Mouse (Mus musculus): ENCODE data around the gene Dpm3.
A peak's percentile ranks its signal among the peaks of the same experiment; 100 is the strongest.

The Dpm3 gene

GRCm38 (mm10) chr3:89270051-89270755, 11.0 kb downstream of the Dpm3 start, which contains the start of gene Slc50a1:
Slc50a1 (minus strand) TSS chr3:89270570.
- DNase-seq = peak; percentile 87 to 89

DNA sequence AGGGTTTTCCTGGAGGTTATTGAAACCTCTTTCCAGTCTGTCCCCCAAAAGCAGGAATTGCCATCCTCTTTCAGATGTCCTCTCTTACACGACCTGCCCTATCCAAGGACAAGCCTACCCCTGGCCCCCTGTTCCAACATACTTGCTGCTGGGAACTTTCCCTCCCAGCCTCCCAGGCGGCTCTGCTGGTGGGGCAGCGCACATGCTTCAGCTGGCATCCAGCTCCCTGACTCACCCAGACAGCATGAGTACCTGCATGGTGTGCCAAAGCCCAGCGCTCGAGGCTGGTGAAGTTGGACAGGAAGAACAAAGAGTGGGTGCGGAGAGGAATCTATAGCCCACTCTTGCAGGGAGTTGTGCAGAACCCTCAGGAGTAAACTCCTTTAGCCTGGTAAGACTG, 11.7 kb downstream of the Dpm3 start:
- DNase-seq = peak; percentile 67 to 73

DNA sequence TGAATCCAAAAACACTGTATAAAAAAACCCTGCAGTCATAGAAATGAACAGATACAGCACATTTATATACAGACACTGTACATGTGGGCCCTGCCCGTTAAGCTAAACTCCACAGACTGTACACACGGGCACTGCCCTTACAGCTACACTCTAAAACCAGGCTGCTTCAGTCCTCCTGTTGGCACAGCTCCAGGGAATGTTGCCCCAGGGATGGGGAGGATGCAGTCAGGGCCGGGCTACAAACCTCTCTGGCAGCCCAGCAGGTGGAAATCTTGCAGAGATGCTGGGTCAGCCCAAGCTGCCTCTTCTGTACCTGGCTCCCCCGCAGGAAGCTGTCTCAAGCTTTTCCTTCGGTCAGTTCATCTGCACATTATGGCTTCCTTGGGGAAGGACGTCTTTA, 12.6 kb downstream of the Dpm3 start:
- DNase-seq = peak; percentile 34 to 44

DNA sequence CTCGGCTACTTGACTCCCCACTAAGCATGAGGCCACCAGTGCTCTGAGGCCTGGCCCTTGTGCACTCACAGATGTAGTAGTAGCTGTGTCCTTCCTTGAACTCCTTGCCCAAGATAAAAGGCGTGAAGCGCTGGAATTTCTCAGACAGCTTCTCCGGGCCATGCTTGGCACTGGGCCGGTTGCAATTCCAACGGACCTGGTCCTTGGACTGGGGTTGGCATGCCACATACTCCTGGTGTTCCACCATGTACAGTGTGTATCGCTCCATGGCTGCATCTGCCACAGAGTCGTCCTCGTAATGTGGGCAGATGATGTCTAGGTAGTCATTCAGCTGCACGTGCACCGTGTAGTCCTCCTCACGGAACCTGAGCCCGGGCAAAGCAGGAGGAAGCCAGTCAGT, 16.9 kb downstream of the Dpm3 start:
- DNase-seq = no peak

DNA sequence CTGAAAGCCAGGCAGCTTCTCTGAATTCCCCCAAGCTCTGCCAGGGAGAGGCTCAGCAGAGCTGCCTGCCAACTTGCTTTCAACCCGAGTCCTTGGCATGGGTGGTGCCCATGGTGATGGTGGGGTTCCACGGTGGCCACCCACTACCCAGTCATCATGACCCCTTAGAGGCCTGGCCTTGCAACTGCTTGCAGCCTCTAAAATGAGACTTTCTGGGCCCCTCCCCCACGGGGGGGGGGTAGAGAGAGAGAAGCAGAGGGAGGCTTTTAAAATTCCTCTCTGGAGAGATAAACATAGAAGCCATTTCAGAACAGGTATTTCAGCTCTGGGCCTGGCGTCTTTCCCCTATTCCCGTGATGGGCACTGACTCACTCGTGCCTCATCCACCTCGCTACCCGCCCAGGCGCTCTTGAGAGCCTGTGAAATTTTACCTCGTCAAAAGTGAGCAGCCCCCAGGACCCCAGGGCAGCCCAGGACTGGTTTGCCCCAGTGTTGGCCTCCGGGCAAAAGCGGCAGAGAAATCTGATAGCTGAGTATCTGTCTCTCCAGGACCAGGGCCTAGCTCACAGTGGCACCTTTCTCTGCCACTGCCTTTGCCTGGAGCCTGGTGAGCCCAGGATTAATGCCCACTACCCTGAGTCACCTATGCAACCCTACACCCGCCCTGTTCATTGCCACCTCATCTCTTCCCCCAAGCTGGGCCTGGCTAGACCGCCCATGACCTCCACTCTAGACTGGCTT, 18.3 kb downstream of the Dpm3 start:
- peak; percentile 21 to 36 for DNase-seq

DNA sequence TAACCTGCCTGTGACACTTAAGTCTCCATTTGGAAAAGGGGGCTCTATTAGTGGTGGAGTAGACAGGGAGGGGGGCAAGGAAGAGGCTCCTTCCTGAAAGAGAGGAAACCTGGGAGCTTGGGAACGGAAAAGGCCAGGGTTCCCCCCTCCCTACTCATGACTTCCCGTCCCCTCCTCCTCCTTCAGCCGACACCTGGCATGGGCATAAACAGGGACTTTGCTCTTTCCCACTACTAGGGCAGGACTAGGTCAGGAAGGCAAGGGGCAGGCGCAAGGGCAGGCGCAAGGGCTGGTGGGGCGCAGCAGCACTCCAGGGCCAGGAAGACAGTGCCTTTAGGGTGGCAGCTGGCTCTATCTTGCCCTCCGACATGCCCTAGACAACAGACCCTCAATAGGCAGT, 18.9 kb downstream of the Dpm3 start:
- peak in 1 of 2 experiments; percentile 32 for DNase-seq

DNA sequence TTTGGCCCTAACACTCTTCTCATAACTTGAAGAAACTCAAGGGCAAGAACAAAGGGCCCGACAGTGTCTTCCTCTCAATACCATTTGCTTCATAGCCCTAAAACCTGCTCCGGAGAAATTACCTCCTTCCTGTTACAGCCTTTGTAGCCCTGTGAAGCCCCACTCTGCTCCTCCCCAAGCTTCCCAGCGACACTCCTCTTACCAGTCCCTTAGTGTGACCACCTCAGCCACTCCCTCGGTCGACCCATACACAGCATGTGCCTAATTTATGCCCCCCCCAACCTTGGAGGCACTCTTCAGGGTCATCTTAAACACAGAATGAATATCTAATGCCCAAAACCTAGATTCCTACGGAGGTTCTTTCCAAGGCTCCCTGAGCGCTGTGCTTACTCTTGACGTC, 19.5 kb downstream of the Dpm3 start:
- peak in 1 of 2 experiments; percentile 20 for DNase-seq

- peak; percentile 90 for DNase-seq
Observed at GRCm38 (mm10) chr3:89279153-89279890, 20.2 kb downstream of the Dpm3 start.

GRCm38 (mm10) chr3:89280050-89280605, 21.0 kb downstream of the Dpm3 start:
- peak; percentile 37 for DNase-seq

DNA sequence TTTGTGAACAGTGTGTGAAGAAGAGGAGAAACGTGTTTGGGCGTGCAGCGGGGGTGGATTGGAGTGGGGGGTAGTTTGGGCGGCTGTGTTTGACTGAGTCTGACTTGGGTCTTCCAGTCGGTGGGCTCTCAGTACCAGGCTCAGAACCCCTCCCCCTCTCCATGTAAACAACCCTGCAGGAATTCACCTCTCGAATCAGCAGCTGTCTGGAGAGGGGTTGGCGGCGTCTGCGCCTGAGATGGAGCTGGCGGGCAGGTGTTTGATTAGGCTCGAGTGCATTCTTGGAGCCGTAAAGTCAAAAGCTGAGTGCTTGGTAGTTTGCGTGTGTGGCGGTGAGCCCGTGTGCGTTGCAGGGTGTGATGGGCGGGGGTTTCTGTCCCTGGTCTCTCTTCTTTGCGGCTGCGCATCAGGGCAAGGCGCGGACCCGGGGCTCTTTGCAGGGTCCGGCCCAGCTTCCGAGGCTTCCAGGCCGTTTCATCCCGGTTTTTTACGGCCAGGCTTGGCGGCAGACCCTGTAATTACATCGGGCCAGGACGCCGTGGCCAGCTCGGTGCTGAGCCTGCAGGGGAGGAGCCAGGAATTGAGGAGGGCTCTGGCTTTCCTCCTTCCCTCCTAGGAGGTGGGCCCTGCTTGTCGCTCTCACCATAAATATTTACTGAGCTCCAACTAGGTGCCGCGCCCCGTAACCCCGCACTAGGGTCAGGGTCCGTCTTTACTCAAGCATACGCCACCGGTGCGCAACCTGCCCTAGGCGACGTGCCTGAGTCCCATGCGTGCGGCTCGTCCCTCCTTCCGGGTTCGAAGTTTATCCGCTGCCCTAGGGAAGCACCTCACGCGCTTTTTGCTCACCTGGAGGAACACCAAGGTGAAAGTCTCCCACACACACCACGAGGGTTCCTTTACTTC, 21.7 kb downstream of the Dpm3 start, which contains the start of gene Efna1:
TSS of gene Efna1 (minus strand) at position 537 of the 906 bp plus-strand sequence.
- peak; percentile 60 to 61 for DNase-seq

- peak; percentile 86 to 94 for DNase-seq
Observed at GRCm38 (mm10) chr3:89281579-89282290, 22.6 kb downstream of the Dpm3 start.

DNA sequence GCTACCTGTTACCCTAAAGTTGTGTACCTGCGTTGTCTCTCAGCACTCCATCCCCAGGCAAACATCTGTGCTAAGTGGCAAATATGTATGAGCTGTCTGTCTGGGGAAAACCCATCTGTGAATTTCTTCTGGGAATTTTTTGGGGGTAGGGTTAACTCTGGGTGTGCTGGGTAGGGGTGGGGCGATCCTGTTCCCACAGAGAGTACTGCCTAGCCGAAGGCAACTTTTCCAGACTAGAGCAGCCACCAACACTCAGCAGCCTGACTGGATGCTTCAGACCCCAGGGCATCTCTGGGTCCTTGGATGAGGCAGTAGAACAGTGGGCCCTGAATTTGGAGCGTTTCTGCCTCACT, 23.1 kb downstream of the Dpm3 start:
- DNase-seq = no peak

DNA sequence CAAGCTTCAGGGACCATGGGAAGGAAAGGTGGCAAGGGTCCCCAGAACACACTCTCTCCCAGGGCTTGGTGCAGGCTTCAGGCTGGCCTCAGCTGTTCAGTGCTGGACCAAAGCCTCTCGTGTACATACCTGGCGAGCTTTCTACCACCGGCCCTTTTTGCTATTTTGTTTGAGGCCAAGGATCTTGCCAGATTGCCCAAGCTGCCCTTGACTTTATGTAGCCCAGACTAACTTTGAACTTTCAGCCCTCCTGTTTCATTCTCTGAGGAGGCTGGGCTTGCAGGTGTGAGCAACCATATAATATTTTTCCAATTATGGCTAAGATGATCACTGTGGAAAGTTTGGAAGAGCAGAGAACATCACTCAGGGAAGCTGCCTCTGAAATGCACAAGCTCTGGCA, 25.1 kb downstream of the Dpm3 start:
- DNase-seq = no peak

DNA sequence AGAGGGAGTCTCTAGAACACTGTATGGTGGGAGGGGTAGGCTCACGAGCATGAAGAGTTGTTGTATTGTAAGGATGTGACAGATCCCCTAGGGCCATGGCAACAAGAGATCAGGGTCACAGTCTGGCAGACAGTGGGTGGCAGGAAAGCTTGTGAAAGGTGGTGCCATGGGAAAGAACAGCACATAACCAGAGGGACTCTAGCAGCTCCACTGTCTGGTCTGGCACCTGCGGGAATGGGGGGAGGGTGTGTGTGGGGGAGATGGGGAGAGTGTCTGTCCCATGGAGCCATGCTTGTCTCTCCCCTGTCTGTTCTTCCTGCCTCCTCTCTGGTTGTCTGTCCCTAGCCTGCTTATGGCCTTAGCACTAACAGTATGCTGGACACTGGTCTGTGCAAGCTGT, 26.4 kb downstream of the Dpm3 start:
- no peak for DNase-seq

DNA sequence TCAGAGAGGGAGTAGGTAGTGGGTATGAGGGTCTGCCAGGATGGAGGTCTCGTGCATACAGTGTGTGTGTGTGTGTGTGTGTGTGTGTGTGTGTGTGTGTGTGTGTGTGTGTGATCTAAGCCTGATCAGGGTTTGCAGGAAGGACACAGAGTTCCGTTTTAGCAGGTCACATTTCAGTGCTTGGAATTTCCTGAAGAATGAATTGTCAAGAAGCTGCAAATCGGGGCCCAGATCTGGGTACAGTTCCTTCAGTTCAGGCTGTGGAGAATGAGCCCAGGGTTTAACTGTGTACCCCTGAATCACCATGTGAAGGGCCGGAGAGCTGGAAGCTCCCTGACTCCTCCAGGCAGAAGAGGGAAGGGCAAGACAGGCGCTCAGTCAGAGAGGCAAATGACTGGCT, 28.1 kb downstream of the Dpm3 start:
- no peak for DNase-seq

DNA sequence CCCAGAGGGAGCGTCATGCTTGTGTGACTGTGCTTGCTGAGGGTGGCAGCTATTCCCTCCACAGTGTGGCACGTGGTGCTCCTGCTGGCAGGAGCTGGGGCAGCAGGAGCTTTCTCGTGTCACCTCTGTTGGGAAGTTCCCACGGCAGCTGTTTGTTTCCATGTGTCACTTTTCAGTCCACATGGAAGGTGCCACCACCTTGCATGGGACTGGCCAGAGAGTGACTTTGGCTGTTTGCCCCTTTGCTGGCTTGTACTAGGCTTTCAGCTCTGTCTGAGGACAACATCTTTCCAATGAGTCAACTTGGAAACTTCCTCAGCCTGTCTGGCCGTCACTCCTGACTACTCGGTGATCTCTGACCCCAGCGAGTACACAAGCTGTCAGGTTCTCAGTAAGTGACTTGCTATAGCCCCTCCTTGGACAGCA, 29.4 kb downstream of the Dpm3 start:
- no peak for DNase-seq

DNA sequence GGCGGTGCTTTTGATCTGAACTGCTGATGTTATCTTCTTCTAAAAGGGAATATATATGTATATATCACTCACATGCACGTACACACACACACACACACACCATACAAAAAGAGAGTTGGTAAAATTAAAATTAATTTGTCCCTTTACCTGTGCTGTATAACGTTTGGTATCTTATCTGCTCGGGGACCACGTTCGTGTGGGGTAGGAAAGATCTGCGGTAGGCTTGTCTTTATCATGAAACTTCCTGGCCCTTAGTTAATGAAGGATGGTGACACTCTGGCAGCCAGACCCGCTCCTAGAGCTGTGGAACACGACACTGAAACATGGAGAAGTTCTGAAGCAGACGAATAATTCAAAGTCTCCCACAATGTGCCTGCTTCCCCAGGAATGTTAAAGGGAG, 32.7 kb downstream of the Dpm3 start:
- DNase-seq = no peak

DNA sequence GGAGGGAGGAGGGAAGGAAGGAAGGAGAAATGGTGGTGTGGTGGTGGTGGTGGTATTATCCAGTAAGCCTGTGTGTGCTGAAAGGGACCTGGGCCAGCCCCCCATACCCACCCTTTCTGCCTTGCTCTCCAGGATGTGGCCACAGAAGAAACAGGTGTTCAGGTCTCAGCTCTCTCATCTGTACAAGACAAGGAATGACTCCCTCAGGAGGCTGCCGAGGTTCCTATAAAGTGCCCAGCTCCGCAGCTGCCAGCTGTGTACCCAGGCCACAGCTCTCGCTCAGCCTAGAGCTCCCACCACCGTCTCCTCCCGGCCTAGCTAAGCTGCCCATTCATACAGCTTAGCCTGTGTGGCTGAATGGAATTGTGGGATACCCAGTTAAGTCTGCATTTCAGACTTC, 33.1 kb downstream of the Dpm3 start:
- DNase-seq = no peak

GRCm38 (mm10) chr3:89293247-89293918, 34.2 kb downstream of the Dpm3 start:
- no peak for DNase-seq

GRCm38 (mm10) chr3:89294195-89294594, 35.0 kb downstream of the Dpm3 start:
- no peak for DNase-seq

DNA sequence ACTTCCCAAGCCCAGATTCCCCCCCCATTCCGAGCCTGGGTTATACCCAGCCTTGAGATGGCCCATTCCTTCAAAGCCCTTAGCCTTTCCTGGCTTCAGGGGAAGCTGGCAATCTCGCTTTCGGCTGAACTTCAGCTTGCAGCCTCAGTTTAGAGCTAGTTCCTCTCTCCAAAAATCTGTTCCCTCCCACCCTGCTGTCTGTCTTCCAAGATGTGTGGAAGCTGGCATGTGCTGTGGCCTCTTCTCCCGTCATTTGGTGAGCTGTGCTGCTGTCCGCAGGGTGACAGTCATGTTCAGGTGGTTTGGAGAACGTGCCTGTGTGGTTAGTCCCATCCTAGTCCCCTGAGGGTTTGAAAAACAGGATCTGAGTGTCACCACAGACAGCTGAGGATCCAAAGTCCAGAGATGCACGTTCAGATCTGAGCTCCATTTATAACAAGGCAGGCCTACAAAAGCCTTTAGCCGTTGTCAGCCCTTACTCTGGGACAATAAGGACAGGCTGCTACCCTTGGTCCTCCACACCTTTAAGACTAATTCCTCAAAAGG, 36.6 kb downstream of the Dpm3 start:
- DNase-seq = no peak

Measured in cerebellum, adult 18-20 months (tissue).